Mouse (Mus musculus) frontal cortex, postnatal 10 days (tissue): ENCODE data around the gene Tbc1d30.

Source experiments
- DNase-seq, 2 experiments: peaks; one replicate each; pipeline ENCODE4 v3.0.0; 2022; ENCODE audit warnings: low spot score in 2 of 2, mixed read lengths in 1 of 2

Gene Tbc1d30

DNA sequence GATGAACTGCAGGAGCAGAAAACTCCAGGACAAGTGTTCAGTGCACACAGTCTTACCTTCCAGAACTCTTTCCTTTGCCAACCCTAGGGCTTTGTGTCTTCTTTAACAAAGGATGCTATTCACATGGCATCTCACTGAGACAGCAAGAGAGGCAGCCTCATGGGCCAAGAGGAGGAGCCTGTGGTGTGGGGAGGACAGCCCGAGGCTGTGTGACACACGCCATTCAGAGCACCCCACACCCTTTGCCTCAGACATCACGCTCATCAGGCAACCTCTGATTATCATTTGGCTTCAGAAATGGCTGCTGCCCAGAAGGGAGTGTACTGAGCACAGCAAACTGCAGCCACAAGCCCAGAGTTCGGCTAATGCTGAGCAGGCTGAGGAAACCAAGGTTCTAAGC is 36.9 kb downstream of the Tbc1d30 start:
- DNase-seq: no peak

DNA sequence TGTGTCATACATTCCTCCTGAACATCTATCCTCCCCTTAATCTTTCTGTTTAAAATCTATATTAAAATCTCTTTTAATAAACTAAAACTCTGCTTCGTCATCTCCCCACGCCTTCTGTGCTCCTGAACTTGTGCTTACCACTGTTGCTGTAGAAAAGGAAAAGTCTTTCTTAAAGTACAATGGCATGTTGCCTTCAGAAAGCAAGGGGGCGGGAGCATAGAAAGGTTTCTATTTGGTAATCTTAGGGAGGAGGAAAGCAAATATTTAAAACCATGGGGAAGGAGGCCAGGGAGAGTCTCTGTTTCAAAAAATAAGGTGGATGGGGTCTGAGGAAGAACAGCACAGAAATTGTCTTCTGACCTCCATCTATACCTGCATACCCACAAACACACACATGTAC is 38.0 kb downstream of the Tbc1d30 start:
- no peak for DNase-seq

DNA sequence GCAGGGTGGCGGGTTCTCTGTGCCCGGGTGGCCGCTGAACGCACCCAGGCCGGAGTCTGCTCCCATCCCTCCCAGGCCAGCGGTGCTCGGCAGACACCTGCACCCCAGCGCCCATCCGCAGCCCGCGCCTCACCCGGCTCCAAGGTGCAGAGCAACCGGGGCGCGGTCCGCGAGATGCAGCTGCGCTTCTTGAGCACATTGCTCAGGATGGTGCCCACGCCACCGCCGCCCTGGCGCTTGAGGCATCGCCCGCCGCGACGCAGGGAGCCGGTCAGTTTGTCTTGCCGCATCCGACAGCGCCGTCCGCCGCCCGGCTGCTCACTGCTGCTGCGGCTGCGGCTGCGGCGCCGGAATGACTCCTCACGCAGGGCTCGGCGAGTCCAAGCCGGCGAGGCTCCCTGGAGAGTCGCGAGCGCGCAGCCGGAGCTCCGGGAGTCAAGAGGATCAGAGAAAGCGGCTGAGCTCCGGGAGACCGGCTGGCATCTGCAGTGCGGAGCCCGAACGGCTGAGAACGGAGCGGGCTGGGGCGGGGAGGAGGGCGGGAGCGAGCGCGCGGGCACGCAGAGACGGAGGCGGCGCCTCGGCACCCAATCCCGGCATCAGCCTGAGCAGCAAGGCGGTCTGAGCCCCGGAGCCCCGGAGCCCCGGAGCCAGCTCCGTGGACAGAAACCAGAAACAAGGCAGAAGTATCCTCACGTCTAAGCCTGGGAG is 40.4 kb downstream of the Tbc1d30 start:
- DNase-seq: peak in 1 of 2 experiments; percentile 81

DNA sequence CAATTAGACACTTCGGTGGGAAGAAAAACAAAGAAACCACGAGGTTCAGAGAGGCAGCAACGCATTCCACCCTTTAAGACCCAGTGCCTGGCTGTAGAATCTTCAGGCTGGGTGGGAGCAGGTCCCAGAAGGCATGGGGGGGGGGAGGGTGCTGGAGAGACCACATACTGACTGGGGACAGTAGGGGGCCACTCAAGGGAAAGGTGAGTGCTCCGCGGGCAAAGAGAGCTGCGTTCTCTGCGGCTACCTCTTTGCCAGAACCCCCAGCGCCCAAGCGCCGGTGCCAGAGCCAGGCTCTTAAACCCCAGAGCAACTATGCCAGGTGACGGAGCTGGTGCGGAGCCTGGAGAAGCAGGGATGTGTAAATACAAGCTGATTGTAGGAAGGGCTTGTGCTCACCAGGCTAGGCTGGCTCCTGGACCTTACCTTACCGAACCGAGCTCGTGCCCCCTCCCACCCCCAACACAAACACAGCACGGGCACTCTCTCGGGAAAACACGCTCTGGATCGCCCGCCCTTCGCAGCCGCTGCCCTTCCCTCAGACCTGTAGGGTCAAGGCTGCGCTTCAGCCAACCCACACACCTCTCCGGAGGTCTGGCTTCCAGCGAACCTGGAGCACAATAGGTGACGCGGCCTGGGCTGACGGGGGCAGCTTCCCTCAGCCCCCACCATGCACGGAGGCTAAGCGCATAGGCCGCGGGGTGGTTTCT is 41.1 kb downstream of the Tbc1d30 start:
- DNase-seq: no peak

DNA sequence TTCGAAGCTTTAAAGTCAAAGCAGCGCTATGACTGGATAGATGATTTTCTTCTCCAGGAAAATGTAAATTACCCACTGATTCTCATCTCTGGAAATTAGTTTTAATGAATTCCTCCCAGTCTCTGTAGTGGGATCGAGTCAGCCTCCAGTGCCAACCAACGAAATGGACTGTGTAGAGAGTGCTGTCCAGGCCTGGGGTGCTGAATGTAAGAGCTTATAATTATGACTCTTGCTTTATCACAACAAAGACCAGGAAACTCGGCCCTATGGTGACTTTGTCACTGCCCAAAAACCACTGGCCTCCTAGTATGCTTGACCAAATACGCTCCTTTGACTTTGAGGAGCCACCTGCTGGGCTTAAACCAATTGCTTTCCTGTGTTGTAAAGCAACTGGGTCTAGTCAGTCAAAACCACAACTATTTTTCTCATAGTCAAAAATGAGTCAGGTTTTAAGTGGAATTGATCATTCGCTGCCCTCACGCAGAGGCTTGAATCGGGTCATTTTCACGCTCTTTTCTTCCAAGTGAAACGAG is 41.9 kb downstream of the Tbc1d30 start:
- DNase-seq: no peak

DNA sequence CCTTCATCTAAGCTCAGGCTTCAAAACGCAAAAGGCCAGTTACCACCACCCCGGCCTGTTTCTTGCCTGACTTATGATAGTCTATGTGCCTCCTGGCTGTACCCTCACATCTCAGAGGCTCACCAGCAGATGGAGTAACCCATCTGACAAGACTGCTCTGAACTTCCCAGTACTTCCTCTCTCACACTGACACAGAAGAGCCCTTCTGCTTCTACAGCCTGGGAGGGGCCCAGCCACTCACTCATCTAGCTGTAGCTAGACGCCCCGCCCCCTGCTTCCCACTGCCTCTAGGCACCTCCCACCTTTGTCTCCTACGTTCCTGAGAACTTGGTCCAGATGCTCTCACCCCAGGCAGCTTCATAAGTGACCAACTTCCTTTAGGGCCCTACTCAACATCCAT is 45.6 kb downstream of the Tbc1d30 start:
- no peak for DNase-seq

DNA sequence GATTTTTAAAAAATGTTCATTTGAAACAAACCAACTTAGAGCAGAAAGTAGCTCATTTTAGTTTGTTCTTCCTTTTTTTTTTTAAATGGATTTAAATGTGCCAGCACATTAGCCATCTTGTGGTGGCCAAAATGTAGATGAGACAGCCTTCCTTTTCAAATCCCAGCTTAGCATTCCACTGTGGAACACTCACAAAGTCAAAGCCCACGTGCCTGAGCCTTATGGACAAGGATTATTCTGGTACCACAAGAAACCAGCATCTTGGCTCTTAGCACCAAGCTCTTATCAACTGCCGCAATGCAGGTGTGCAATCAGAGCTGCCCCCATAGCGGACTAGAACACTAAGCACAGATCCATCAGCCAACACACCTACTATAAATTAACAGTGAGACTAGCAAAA is 47.5 kb downstream of the Tbc1d30 start:
- no peak for DNase-seq

DNA sequence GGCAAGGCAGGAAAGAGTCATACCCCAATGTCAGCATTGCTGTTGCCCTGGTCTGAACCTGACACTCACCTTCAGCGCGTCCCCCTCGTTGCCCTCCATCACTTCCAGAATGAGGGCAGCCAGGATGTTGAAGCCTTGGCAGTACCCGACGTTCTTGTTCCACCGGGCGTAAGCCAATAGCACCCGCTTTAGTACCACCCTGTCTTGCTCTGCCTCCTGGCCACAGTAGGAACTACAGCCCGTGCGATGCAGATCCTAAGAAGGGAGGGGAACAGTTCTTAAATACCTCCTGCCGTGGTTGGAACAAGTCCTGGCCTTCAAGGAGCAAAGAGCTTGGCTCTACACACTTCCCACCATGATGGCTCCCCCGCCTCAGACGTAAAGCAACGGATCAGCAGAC is 49.2 kb downstream of the Tbc1d30 start:
- DNase-seq: no peak

DNA sequence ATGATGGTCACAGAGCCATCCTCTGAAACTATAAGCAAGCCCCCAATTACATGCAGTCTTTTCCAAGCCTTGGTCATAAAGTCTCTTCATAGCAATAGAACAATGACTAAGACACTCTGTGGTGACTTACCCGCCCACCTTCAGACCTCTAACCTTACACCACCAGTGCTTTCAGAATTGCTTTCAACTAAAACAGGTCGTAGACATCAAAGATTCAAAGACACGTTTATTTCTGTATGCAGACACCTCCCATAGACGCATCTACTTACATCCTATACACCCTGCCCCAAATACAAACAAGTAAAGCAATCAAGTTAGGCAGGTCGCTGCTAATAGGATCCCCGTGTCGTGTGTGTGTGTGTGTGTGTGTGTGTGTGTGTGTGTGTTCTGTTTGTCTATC is 50.4 kb downstream of the Tbc1d30 start:
- no peak for DNase-seq

DNA sequence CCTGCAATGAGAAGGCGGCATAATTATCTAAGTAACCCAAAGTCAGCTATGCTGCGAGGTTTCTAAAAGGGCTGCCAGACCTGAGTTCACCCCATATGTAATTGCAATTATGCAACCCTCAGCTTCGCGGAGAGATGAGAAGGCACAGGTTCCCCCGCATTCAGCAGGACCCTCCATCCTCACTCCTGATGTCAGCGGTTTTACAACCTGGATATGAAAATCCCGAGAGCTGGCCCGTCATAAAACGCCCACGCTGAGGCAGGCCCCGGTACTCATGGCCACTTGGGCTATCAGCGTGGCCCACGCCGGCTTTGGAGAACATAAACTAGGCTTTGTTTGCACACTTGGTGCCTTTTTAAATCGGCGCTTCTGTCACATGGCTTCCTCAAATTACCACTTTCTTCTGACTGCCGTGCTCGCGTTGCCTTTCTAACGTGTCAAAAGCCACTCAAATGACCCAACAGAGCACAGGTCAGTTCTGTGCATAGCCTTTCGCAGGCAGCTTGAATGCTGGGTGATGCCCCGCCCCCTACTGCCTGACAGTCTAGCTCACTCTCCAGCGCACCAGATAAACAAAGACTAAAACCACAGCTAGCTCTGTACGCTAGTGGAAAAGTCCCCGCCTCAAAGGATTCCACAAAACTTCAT is 53.9 kb downstream of the Tbc1d30 start:
- no peak for DNase-seq

DNA sequence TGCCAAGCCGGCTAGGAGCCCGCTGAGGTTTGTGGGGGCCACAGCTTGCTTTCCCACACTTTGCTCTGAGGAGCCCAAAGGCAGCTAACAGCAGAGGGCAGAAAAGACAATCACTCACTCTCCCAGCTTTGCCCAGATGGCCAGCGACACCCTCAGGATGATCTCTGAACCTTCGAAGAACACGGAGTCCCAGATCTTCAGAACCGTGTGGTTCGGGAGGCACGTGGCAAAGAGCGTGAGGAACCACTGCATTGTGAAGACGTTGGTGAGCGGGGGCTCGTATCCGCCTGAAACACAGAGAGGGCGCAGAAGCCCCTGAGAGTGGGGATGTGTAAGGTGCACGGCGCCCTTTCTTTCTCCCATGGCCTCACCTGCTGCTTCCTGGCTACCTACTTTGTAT is 56.6 kb downstream of the Tbc1d30 start:
- no peak for DNase-seq

DNA sequence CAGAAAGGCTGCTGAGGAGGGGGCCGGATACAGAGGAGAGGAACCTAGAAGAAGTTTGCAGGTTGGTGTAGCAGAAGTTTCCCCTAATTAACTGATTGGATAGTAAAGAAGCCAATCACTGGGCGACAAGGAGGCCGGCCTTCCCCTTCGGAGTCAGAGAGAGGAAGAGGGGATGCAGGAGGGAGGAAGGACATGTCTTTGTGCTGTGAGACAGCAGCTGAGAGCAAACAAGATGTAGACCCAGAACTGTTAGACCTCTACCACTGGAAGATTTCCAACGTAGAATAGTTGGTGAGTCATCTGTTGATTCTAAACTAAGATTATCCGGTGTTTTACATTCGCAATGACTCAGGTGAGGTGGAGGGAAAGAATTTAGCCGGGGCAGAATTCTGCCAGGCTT is 57.2 kb downstream of the Tbc1d30 start:
- DNase-seq: no peak

DNA sequence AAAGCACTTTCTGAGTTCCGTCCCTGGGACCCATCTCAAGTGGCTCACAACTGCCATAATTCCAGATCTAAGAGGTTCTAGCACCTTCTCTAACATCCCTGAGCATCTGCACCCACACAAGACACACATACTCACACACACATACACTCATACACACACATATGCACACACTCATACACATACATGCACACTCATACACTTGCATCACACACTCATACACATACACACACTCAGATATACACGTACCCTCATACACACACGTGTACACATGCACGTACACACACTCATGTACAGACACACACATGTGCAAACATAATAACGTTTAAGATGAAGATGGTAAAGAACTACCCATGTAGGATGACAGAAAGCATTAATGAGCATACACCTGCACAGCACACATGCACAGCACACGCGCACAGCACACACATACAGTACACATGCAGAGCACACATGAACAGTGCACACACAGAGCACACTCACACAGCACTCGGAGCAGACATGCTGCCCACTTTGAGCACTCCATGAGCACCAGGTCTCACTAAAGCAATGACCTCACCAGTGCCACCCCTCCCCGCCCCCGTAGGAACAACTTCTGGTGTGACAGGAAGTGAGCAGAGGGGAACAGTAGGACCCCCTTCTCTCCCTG is 59.7 kb downstream of the Tbc1d30 start:
- no peak for DNase-seq

DNA sequence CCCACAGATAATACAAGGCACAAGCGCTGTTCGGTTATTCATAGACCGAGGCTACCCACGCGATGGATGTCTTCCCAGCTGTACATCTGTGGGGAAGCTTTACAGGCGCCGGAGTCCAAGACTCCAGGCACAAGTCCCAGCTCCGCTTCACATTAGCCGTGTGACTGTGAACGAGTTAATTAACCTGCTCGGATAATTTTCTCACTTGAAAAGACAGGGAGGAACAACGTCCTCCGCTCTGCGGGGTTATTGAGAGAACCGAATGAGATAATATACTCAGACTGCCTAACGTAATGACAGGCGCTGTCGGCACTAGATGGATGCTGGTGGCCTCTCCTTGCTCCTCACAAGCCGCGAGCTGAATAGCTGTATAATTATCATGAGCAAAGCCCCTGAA is 60.4 kb downstream of the Tbc1d30 start:
- DNase-seq: no peak

DNA sequence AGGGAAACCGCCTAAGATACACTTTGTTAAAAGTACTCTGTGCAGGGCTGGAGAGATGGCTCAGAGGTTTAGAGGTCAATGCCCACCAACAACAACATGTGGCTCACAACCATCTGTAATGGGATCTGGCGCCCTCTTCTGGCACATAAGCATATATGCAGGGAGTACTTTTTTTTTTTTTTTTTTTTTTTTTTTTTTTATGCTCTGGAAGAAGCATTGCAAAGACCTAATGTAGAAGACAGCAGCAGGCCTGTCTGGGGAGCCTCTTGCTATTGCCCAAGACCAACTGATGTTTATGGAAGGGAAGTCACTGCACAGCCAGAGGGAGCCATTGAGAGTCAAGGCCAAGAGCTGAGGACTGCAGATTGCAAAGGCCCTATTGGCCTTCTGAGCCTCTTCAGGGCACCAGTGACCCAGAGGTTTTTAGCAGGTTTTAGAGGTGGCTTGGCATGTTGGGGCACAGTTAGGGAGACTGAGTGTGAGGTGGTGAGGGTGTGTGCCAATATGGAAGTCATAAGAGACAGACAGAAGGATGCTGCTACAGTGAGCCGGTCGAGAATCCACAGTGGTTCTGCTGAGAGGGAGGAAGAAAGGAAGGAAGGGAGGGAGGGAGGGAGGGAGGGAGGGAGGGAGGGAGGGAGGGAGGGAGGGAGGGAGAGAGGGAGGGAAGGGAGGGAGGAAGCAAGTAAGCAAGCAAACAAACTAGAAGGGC is 61.0 kb downstream of the Tbc1d30 start:
- no peak for DNase-seq

DNA sequence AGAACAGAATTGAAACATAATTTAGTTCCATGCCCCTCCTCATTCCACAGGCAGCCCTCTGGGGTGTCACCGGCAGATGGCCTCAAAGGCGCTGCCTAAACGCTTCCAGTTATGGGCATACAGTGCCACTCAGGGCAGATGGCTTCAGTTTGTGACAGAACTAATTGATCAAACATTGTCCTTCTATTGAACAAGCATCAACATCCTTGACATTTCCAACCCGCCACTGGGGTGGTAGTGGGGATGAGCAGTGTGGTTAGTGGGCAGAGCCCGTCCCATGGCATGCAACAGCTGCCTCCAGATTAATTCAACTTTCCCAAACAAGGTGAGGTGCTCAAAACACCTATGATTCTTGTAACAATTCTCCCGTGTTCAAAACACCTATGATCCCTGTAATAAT is 68.2 kb downstream of the Tbc1d30 start:
- no peak for DNase-seq

DNA sequence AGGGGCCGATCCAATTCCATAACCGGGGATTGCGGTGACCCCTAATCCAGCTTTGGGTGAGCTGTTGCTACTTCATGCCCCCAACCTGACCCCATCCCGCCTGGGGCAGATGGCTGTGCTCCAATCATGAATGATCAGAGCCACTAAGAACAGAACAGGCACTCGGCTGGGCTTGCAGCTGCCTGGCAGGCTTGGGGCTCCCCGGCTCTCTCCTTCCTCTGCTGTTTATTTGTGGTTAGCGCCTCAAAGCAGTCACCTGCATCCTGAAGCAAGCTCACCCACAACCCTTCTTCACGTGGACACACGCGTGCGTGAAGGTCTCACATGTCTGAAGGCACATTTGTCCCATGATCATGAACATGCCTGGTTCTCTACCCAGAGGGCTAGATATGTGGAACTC is 68.6 kb downstream of the Tbc1d30 start:
- no peak for DNase-seq

DNA sequence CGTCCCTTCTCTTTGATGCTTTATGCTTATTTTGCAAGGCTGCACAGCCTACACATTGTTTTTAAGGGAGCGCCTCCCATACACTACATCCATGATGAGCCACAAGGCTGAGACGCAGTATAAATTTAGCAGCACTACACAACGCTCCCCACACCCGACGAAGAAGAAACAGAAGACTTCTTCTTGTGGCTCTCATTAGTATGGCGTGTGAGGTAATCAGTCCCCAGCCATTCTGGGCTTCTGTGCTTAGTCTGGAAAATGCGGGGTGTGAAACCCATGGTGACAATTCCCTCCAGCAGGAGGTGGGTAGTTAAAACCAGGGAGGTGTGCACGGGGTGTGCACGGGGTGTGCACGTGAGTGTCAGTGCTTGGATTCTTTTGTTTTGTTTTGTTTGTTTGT is 70.1 kb downstream of the Tbc1d30 start:
- DNase-seq: peak; percentile 31 to 50

DNA sequence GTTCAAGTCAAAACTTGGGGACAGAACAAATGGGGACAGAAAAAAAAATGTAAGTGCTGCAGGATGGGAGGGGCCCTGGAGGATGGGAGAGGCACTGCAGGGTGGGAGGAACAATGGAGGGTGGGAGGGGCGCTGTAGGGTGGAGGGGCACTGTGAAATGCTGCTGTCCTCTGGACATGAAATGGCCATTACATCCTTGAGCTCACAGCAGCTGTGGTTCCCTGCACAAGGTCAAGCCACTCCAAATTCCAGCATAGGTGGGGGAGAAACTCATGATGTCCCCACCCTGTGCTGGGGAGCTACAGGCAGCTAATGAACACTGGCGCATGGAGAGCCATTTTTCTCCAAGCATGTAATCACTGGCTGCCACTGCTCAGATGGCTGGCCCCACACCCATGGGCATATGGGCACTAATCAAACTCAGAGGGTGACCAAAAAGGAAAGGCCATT is 74.0 kb downstream of the Tbc1d30 start:
- no peak for DNase-seq

DNA sequence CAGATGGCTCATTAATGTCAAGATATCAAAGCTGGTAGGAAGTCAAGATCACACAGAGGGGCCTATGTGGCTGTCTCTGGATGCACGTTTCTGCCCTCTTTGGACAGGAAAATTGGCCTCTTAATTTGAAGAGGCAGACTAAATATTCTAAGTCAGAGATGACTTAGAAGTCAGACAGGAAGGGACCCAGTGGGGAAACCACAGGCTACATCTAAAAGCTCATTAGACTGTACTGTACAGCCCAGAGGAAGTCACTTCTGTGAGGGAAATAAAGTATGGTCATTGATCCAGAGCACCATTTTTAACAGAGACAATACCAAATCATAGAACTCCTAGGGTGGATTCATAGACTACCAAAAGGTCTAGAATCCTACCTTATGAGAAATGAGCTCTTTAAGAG is 76.1 kb downstream of the Tbc1d30 start:
- DNase-seq: no peak

DNA sequence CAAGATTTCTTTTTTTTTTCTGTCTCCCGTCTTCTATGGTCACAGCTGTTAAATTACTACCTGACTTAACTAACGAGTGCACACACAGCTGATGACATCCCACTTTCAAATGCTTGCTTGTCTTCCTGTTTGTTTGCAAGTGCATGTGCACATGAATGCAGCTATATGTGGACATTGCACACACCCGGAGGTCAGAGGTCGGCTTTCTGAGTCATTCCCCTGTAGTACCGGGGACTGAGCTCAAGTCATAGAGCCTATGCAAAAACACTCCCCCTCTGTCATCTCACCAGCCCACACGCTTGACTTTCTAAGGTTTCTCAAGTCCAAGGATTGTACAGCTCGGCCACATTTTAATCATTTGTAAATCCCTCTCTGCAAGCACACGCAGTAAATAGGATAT is 80.1 kb downstream of the Tbc1d30 start:
- DNase-seq: no peak

DNA sequence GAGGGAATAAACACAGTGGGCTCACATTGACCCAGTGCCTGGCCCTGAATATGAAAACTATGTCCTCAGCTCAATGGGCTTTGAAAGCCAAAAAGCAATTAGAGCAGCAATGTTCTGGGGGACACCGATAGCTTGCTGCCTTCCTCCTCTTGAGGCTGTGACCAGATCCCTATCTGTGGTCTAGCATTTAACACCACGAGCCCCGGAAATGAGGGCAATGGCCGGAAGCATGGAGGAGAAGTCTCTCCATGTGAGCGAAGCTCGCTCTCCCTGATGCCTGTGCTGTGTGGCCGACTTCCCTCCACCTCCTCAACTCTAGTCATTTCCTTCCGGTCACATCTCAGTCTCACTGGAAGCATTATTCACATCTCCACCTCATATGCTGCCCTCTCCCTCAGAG is 82.3 kb downstream of the Tbc1d30 start:
- DNase-seq: no peak
